In genomic region chr7:139068182-139068623, GRCm38 (mm10) we compare ENCODE assay signal across 8 mouse cellular contexts. TPM values are rescaled to one million over a fixed set of nuclear protein-coding genes. Genes with fewer than 3 reads are reported as not detected.
DNase-seq lines count a peak whose midpoint lies in the region; ATAC-seq lines count a peak whose summit lies in the region.

No protein-coding gene starts in this region.

- H3K27ac ChIP-seq in limb, embryonic 13.5 days, result no peak overlapping the region
- no peak overlapping the region for H3K27ac ChIP-seq in neural tube, embryonic 11.5 days (ENCODE audit: low read depth, low read length)

- no peak overlapping the region for H3K4me2 ChIP-seq in limb, embryonic 13.5 days (replicated peaks)
- H3K4me2 ChIP-seq in neural tube, embryonic 11.5 days (ENCODE audit: low read depth), result no peak overlapping the region

- DNase-seq in B cell, adult 2 months, result peak; percentile 40 to 43
- DNase-seq in T-cell, adult 2 months (ENCODE audit: low spot score), result peak; percentile 8
- peak; percentile 93 for DNase-seq in cerebellum, postnatal 25 days
- peak; percentile 70 for DNase-seq in gastrocnemius, postnatal 10 days
- DNase-seq in kidney, adult 8-10 months, result peak; percentile 12 to 61
- DNase-seq in neural tube, embryonic 11.5 days (ENCODE audit: low spot score), result peak; percentile 90
- DNase-seq in thymus, postnatal 0 days (ENCODE audit: low spot score), result peak; percentile 60

- WGBS in limb, embryonic 13.5 days, result 1% methylated on average over 2 of the region's 2 CpGs
- WGBS in neural tube, embryonic 11.5 days, result 0% methylated on average over 2 of the region's 2 CpGs

- ATAC-seq in limb, embryonic 13.5 days (ENCODE audit: low FRiP score, low read depth), result peak; percentile 62; the same call in 1 of the 2 replicates
- peak; percentile 74 for ATAC-seq in neural tube, embryonic 11.5 days (ENCODE audit: insufficient read depth, low FRiP score, low TSS enrichment)

- peaks cover 10% of the 10 kb centered on the region; the same call in 1 of the 2 replicates for H3K27me3 ChIP-seq in limb, embryonic 13.5 days
- H3K27me3 ChIP-seq in neural tube, embryonic 11.5 days (ENCODE audit: control insufficient read depth, insufficient read depth, low read length), result no peaks in the 10 kb centered on the region

- no peaks in the 10 kb centered on the region for H3K36me3 ChIP-seq in limb, embryonic 13.5 days
- H3K36me3 ChIP-seq in neural tube, embryonic 11.5 days (ENCODE audit: control insufficient read depth, insufficient read depth, low read length), result no peaks in the 10 kb centered on the region

- no peaks in the 10 kb centered on the region for H3K4me1 ChIP-seq in limb, embryonic 13.5 days
- 0 out of 2 replicates have a peak, but pooled peaks cover 2% of the 10 kb centered on the region for H3K4me1 ChIP-seq in neural tube, embryonic 11.5 days (ENCODE audit: control insufficient read depth, insufficient read depth, low read length)

- no peaks in the 10 kb centered on the region for H3K9me3 ChIP-seq in limb, embryonic 13.5 days
- no peaks in the 10 kb centered on the region for H3K9me3 ChIP-seq in neural tube, embryonic 11.5 days (ENCODE audit: control insufficient read depth, low read length)

- no peak overlapping the region for H3K4me3 ChIP-seq in limb, embryonic 13.5 days
- H3K4me3 ChIP-seq in neural tube, embryonic 11.5 days (ENCODE audit: low read depth, low read length), result no peak overlapping the region

- H3K9ac ChIP-seq in limb, embryonic 13.5 days, result no peak overlapping the region
- H3K9ac ChIP-seq in neural tube, embryonic 11.5 days (ENCODE audit: low read length), result no peak overlapping the region

RNA-seq across cellular contexts. Expression of gene Dpysl4, which starts 17.6 kb away (rescaled TPM):
- total RNA-seq in gastrocnemius, postnatal 10 days (2021), result 1 to 10 TPM; 1.6 TPM
- polyA plus RNA-seq in limb, embryonic 13.5 days (2015; fragmentation: Nextera tagmentation; extraction: Ambion mirVana), result 24.3 and 24.4 TPM in 2 replicates
- polyA plus RNA-seq in neural tube, embryonic 11.5 days (2014; fragmentation: Nextera tagmentation; extraction: Ambion mirVana), result 295 and 318 TPM in 2 replicates
- 0.13 and 0.22 TPM in 2 replicates for polyA plus RNA-seq in thymus, postnatal 0 days (2015; fragmentation: Nextera tagmentation; extraction: Ambion mirVana)

Comparison
In these comparisons a context has a peak if more than half of its experiments do, and no peak if none do; other contexts are left out.
1. DNase-seq: peak in every context shown above with its lines; median percentile 93 in cerebellum, postnatal 25 days; 90 in neural tube, embryonic 11.5 days; 70 in gastrocnemius, postnatal 10 days; 60 in thymus, postnatal 0 days; 42 in B cell, adult 2 months; 36 in kidney, adult 8-10 months; 8 in T-cell, adult 2 months.
2. RNA of gene Dpysl4, which starts 17.6 kb away (polyA plus RNA-seq): 295 to 318 TPM in neural tube, embryonic 11.5 days and 24.3 to 24.4 TPM in limb, embryonic 13.5 days; 0.13 to 0.22 TPM in thymus, postnatal 0 days; every median in the first group is over 10 times any median in the second.